Comparison of ENCODE assay signal across 12 mouse cellular contexts in genomic region chr5:143552911-143553310, GRCm38 (mm10). TPM values are rescaled to one million over a fixed set of nuclear protein-coding genes. Genes with fewer than 3 reads are reported as not detected.
DNase-seq lines count a peak whose midpoint lies in the region; ATAC-seq and TF ChIP-seq lines count a peak whose summit lies in the region.
"Had no signal": no experiment of that assay in that cellular context is flagged by ENCODE, and none has a peak within 500 bp of the region (broad histone marks: within the 10 kb centered on the region; RNA-seq: fewer than 3 reads in every experiment).

No protein-coding gene starts in this region.

- H3K4me3 ChIP-seq in heart, embryonic 12.5 days = no peak overlapping the region
- no peak overlapping the region for H3K4me3 ChIP-seq in cortical plate, adult 2 months (ENCODE audit: insufficient read depth, low read length)
- H3K4me3 ChIP-seq: lung, embryonic 15.5 days; neural tube, embryonic 13.5 days had no signal

- no peak for TF ChIP-seq CTCF in cortical plate, adult 2 months (IDR thresholded peaks at IDR 0.05; ENCODE audit: extremely low read depth, insufficient read depth, low read length)

- H3K27me3 ChIP-seq in heart, embryonic 12.5 days (replicated peaks) = no peaks in the 10 kb centered on the region
- H3K27me3 ChIP-seq: lung, embryonic 15.5 days; neural tube, embryonic 13.5 days had no signal

- H3K9me3 ChIP-seq in heart, embryonic 12.5 days (replicated peaks) = no peaks in the 10 kb centered on the region
- H3K9me3 ChIP-seq: lung, embryonic 15.5 days; neural tube, embryonic 13.5 days had no signal

- TF ChIP-seq POLR2A in cortical plate, adult 2 months (IDR thresholded peaks at IDR 0.05; ENCODE audit: extremely low read depth, insufficient read depth, low read length) = no peak

- H3K27ac ChIP-seq in heart, embryonic 12.5 days (ENCODE audit: poor library complexity, severe bottlenecking) = no peak overlapping the region
- H3K27ac ChIP-seq in cortical plate, adult 2 months (ENCODE audit: insufficient read depth, low read length) = 0 out of 2 replicates have a peak overlapping the region, but pooled peaks have one; percentile 14
- H3K27ac ChIP-seq: lung, embryonic 15.5 days; neural tube, embryonic 13.5 days had no signal

- H3K36me3 ChIP-seq in heart, embryonic 12.5 days = peaks cover 10% of the 10 kb centered on the region; the same call in 1 of the 2 replicates
- H3K36me3 ChIP-seq: lung, embryonic 15.5 days had no signal

- no peak overlapping the region for H3K4me2 ChIP-seq in heart, embryonic 12.5 days
- H3K4me2 ChIP-seq: lung, embryonic 15.5 days; midbrain, embryonic 11.5 days; neural tube, embryonic 13.5 days had no signal

- intact Hi-C loops in left cerebral cortex, postnatal 25 days (cut with DNase I) = no loop called here

- peaks cover 31% of the 10 kb centered on the region for H3K4me1 ChIP-seq in heart, embryonic 12.5 days (replicated peaks)
- H3K4me1 ChIP-seq in cortical plate, adult 2 months (ENCODE audit: control insufficient read depth, insufficient read depth, low read length) = peaks cover 12% of the 10 kb centered on the region

- peak; percentile 95 for DNase-seq in heart, adult 11 months
- peak; percentile 60 for DNase-seq in MN1 (ENCODE audit: low spot score)
- DNase-seq in left cerebral cortex, postnatal 25 days (ENCODE audit: low spot score in 2 of 2) = peak; percentile 61 to 86
- DNase-seq in kidney, adult 18-20 months = no peak
- DNase-seq: cerebellum, postnatal 14 days; kidney, adult 9 months had no signal

- ATAC-seq in heart, embryonic 12.5 days (ENCODE audit: insufficient number of reproducible peaks, low FRiP score) = no peak
- no peak for ATAC-seq in activated CD4-positive, CD25-positive, alpha-beta regulatory T cell, adult 4 months

- WGBS in heart, embryonic 12.5 days = 82% methylated on average over 6 of the region's 6 CpGs

- no peak overlapping the region for H3K9ac ChIP-seq in heart, embryonic 12.5 days
- H3K9ac ChIP-seq: lung, embryonic 15.5 days; neural tube, embryonic 13.5 days had no signal

RNA-seq across cellular contexts. Expression of gene Rac1, which starts 25.1 kb away (rescaled TPM):
- polyA plus RNA-seq in heart, embryonic 12.5 days (2016; fragmentation: Nextera tagmentation; extraction: Ambion mirVana) = 401 and 418 TPM in 2 replicates
- polyA plus RNA-seq in cortical plate, adult 2 months (2012; rRNA removed) = 516 and 529 TPM in 2 replicates
- 100 to 1,000 TPM; 354 to 378 TPM for total RNA-seq in left cerebral cortex, postnatal 25 days (2021)
- polyA plus RNA-seq in activated CD4-positive, CD25-positive, alpha-beta regulatory T cell, adult 4 months (2017; shearing (Covaris generic)) = 10 to 100 TPM; 63.1 to 70.0 TPM
